Mouse (Mus musculus) layer of hippocampus, adult 9-11 months (tissue): ENCODE results near the gene Gsto1.

Experiments
- DNase-seq: peaks from one replicate; pipeline ENCODE4 v3.0.0; 2022

The Gsto1 gene

GRCm38 (mm10) chr19:47857957-47858942 lies 3.5 kb downstream of the Gsto1 start:
- no peak for DNase-seq

- no peak for DNase-seq
Measured at GRCm38 (mm10) chr19:47859180-47859579, 4.4 kb downstream of the Gsto1 start.

- no peak for DNase-seq
Measured at GRCm38 (mm10) chr19:47862581-47862980, 7.8 kb downstream of the Gsto1 start.

GRCm38 (mm10) chr19:47864051-47864450 lies 9.3 kb downstream of the Gsto1 start:
- no peak for DNase-seq

GRCm38 (mm10) chr19:47864721-47865120 lies 10.0 kb downstream of the Gsto1 start:
- DNase-seq: no peak

- DNase-seq: peak; percentile 96
Measured at GRCm38 (mm10) chr19:47865353-47865947, 10.7 kb downstream of the Gsto1 start, which contains the start of gene Gsto2. Gsto2 (plus strand) TSS chr19:47865534.

GRCm38 (mm10) chr19:47867628-47868175 lies 12.9 kb downstream of the Gsto1 start:
- no peak for DNase-seq

GRCm38 (mm10) chr19:47868951-47869350 lies 14.2 kb downstream of the Gsto1 start:
- no peak for DNase-seq

- DNase-seq: no peak
Measured at GRCm38 (mm10) chr19:47869516-47869915, 14.7 kb downstream of the Gsto1 start.

- no peak for DNase-seq
Measured at GRCm38 (mm10) chr19:47870102-47870666, 15.4 kb downstream of the Gsto1 start.

- DNase-seq: no peak
Measured at GRCm38 (mm10) chr19:47871515-47871914, 16.7 kb downstream of the Gsto1 start.

GRCm38 (mm10) chr19:47876252-47876651 lies 21.5 kb downstream of the Gsto1 start:
- no peak for DNase-seq

- DNase-seq: no peak
Measured at GRCm38 (mm10) chr19:47881538-47881937, 26.8 kb downstream of the Gsto1 start.

- peak; percentile 47 for DNase-seq
Measured at GRCm38 (mm10) chr19:47882151-47882881, 27.5 kb downstream of the Gsto1 start.

- DNase-seq: no peak
Measured at GRCm38 (mm10) chr19:47882882-47883254, 28.1 kb downstream of the Gsto1 start.

- DNase-seq: no peak
Measured at GRCm38 (mm10) chr19:47884296-47885085, 29.7 kb downstream of the Gsto1 start.

GRCm38 (mm10) chr19:47885191-47885743 lies 30.5 kb downstream of the Gsto1 start:
- DNase-seq: no peak

- no peak for DNase-seq
Measured at GRCm38 (mm10) chr19:47885886-47886285, 31.1 kb downstream of the Gsto1 start.

- no peak for DNase-seq
Measured at GRCm38 (mm10) chr19:47886617-47887016, 31.8 kb downstream of the Gsto1 start.

GRCm38 (mm10) chr19:47887417-47887816 lies 32.6 kb downstream of the Gsto1 start:
- peak; percentile 40 for DNase-seq

GRCm38 (mm10) chr19:47888037-47888436 lies 33.3 kb downstream of the Gsto1 start:
- DNase-seq: no peak
